ENCODE assay signal across 21 mouse cellular contexts in the genomic region with DNA sequence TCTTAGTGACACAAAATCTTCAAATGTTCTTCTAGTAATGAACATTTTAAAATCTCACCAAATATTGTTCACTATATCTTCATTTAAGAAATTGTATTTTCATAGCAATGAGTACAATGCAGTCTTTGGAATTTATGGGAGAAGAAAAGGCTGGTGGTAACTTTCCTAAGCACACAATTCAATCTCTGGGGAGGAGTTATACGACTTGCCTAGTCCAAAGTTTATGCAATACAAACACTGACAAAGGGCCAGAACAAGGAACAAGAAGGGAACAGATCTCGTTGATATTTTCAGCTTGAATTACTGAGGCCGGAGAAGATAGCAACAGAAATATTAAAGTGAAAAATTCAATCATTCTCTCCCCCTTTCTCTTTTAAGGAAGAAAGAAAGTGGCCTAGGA.
DNase-seq lines count a peak whose midpoint lies in the region; ATAC-seq and TF ChIP-seq lines count a peak whose summit lies in the region.
"Had no signal": no experiment of that assay in that cellular context is flagged by ENCODE, and none has a peak within 500 bp of the region (broad histone marks: within the 10 kb centered on the region; RNA-seq: fewer than 3 reads in every experiment).

No protein-coding gene starts in this region.

- no peak overlapping the region for H3K27ac ChIP-seq in liver, adult 2 months (replicated peaks; ENCODE audit: insufficient read depth, low read depth, low read length)
- H3K27ac ChIP-seq in intestine, embryonic 15.5 days = peak overlapping the region; percentile 4; the same call in 1 of the 2 replicates
- H3K27ac ChIP-seq in intestine, postnatal 0 days (ENCODE audit: low read depth, low read length) = 0 out of 2 replicates have a peak overlapping the region, but pooled peaks have one; percentile 57
- H3K27ac ChIP-seq in small intestine, adult 2 months (ENCODE audit: insufficient read depth, low read depth, low read length) = peak overlapping the region; percentile 99
- H3K27ac ChIP-seq: embryonic facial prominence, embryonic 10.5 days; embryonic facial prominence, embryonic 12.5 days; forebrain, embryonic 13.5 days; forebrain, embryonic 15.5 days had no signal

- no peak overlapping the region for H3K4me3 ChIP-seq in liver, adult 2 months (ENCODE audit: insufficient read depth, low read depth, low read length)
- no peak overlapping the region for H3K4me3 ChIP-seq in intestine, embryonic 15.5 days (replicated peaks)
- H3K4me3 ChIP-seq in intestine, postnatal 0 days (ENCODE audit: low read depth, low read length) = no peak overlapping the region
- no peak overlapping the region for H3K4me3 ChIP-seq in small intestine, adult 2 months (ENCODE audit: low read depth, low read length)
- H3K4me3 ChIP-seq: embryonic facial prominence, embryonic 10.5 days; embryonic facial prominence, embryonic 12.5 days; forebrain, embryonic 13.5 days; forebrain, embryonic 15.5 days had no signal

- DNase-seq in liver, adult 2 months (ENCODE audit: extremely low read depth, low read depth, low spot score) = peak; percentile 28
- DNase-seq in liver = no peak
- DNase-seq in left cerebral cortex, postnatal 25 days (ENCODE audit: low spot score in 2 of 2) = no peak
- no peak for DNase-seq in embryo, embryonic 11 days
- no peak for DNase-seq in layer of hippocampus, adult 11-12 months (ENCODE audit: low spot score)
- DNase-seq: adrenal gland, adult 8-10 months; adrenal gland, postnatal 14 days; adrenal gland, postnatal 36 days; cerebellum, adult 11-12 months; cerebellum, adult 2 months; cerebellum, adult 9-11 months; cerebellum, postnatal 14 days; cerebellum, postnatal 36 days; forebrain, postnatal 0 days had no signal

- H3K9me3 ChIP-seq in intestine, embryonic 15.5 days = no peaks in the 10 kb centered on the region
- no peaks in the 10 kb centered on the region for H3K9me3 ChIP-seq in intestine, postnatal 0 days (ENCODE audit: control insufficient read depth)
- H3K9me3 ChIP-seq: embryonic facial prominence, embryonic 10.5 days; embryonic facial prominence, embryonic 12.5 days; forebrain, embryonic 13.5 days; forebrain, embryonic 15.5 days had no signal

- H3K9ac ChIP-seq in liver, adult 2 months (ENCODE audit: low read depth, low read length) = no peak overlapping the region
- no peak overlapping the region for H3K9ac ChIP-seq in intestine, embryonic 15.5 days
- H3K9ac ChIP-seq in intestine, postnatal 0 days (ENCODE audit: low read depth, low read length) = no peak overlapping the region
- H3K9ac ChIP-seq: embryonic facial prominence, embryonic 12.5 days; forebrain, embryonic 13.5 days; forebrain, embryonic 15.5 days; forebrain, postnatal 0 days had no signal

- no peak for TF ChIP-seq POLR2A in liver, adult 2 months (IDR thresholded peaks at IDR 0.05; ENCODE audit: extremely low read depth, insufficient read depth, low read length)
- no peak for TF ChIP-seq POLR2A in small intestine, adult 2 months (IDR thresholded peaks at IDR 0.05; ENCODE audit: low read depth, low read length)

- H3K79me2 ChIP-seq in liver, adult 2 months (ENCODE audit: control insufficient read depth, insufficient read depth, low read length) = no peaks in the 10 kb centered on the region

- no peaks in the 10 kb centered on the region for H3K36me3 ChIP-seq in liver, adult 2 months (ENCODE audit: control insufficient read depth, insufficient read depth, low read length)
- no peaks in the 10 kb centered on the region for H3K36me3 ChIP-seq in intestine, embryonic 15.5 days
- H3K36me3 ChIP-seq in intestine, postnatal 0 days (ENCODE audit: control insufficient read depth, insufficient read depth) = no peaks in the 10 kb centered on the region
- no peaks in the 10 kb centered on the region for H3K36me3 ChIP-seq in small intestine, adult 2 months (ENCODE audit: control insufficient read depth, insufficient read depth, low read length)
- H3K36me3 ChIP-seq: embryonic facial prominence, embryonic 10.5 days; embryonic facial prominence, embryonic 12.5 days; forebrain, embryonic 15.5 days had no signal

- ATAC-seq in intestine, embryonic 15.5 days = peak; percentile 65
- ATAC-seq in intestine, postnatal 0 days = peak; percentile 48; the same call in 1 of the 2 replicates
- ATAC-seq: forebrain, embryonic 13.5 days; forebrain, embryonic 15.5 days; forebrain, postnatal 0 days had no signal

- H3K4me1 ChIP-seq in liver, adult 2 months (ENCODE audit: control insufficient read depth, insufficient read depth, low read length) = no peaks in the 10 kb centered on the region
- 0 out of 2 replicates have a peak, but pooled peaks cover 3% of the 10 kb centered on the region for H3K4me1 ChIP-seq in intestine, embryonic 15.5 days (replicated peaks)
- peaks cover 6% of the 10 kb centered on the region; the same call in 1 of the 2 replicates for H3K4me1 ChIP-seq in intestine, postnatal 0 days (replicated peaks; ENCODE audit: control insufficient read depth, insufficient read depth, low read length)
- H3K4me1 ChIP-seq in small intestine, adult 2 months (ENCODE audit: control insufficient read depth, insufficient read depth, insufficient read length, low read length) = peaks cover 14% of the 10 kb centered on the region; the same call in 1 of the 2 replicates
- H3K4me1 ChIP-seq: embryonic facial prominence, embryonic 10.5 days; embryonic facial prominence, embryonic 12.5 days; forebrain, embryonic 13.5 days; forebrain, embryonic 15.5 days had no signal

- WGBS in liver, adult 2 months = 53% methylated on average over 3 of the region's 3 CpGs
- 30% methylated on average over 3 of the region's 3 CpGs for WGBS in intestine, embryonic 15.5 days
- WGBS in intestine, postnatal 0 days = 21% methylated on average over 3 of the region's 3 CpGs
- WGBS in small intestine, adult 2 months = 20% methylated on average over 3 of the region's 3 CpGs

- TF ChIP-seq CTCF in liver, adult 2 months (IDR thresholded peaks at IDR 0.05; ENCODE audit: low read depth, low read length) = no peak
- no peak for TF ChIP-seq CTCF in intestine, postnatal 0 days (IDR thresholded peaks at IDR 0.05; ENCODE audit: low read depth)
- no peak for TF ChIP-seq CTCF in small intestine, adult 2 months (IDR thresholded peaks at IDR 0.05; ENCODE audit: extremely low read depth, insufficient read length, insufficient replicate concordance, low read depth, low read length)

- intact Hi-C loops in left cerebral cortex, postnatal 25 days (cut with DNase I) = no loop called here

- H3K27me3 ChIP-seq in liver, adult 2 months (ENCODE audit: control insufficient read depth, insufficient read depth, low read length) = no peaks in the 10 kb centered on the region
- H3K27me3 ChIP-seq in intestine, embryonic 15.5 days (replicated peaks) = no peaks in the 10 kb centered on the region
- H3K27me3 ChIP-seq in intestine, postnatal 0 days (replicated peaks; ENCODE audit: control insufficient read depth, insufficient read depth, low read length) = no peaks in the 10 kb centered on the region
- H3K27me3 ChIP-seq in small intestine, adult 2 months (ENCODE audit: control insufficient read depth, insufficient read depth, low read length) = no peaks in the 10 kb centered on the region
- H3K27me3 ChIP-seq: embryonic facial prominence, embryonic 12.5 days; forebrain, embryonic 13.5 days; forebrain, embryonic 15.5 days had no signal

- no peak overlapping the region for H3K4me2 ChIP-seq in intestine, embryonic 15.5 days (replicated peaks)
- no peak overlapping the region for H3K4me2 ChIP-seq in intestine, postnatal 0 days (replicated peaks; ENCODE audit: low read depth)
- H3K4me2 ChIP-seq: embryonic facial prominence, embryonic 12.5 days; forebrain, embryonic 13.5 days; forebrain, embryonic 15.5 days had no signal
